Mouse (Mus musculus): Measurements from ENCODE around the gene 1810049J17Rik. TPM values are rescaled to one million over a fixed set of nuclear protein-coding genes. Genes with fewer than 3 reads are reported as not detected.

Gene 1810049J17Rik
- polyA plus RNA-seq, 2 experiments = 3.1 TPM; not detected in 1

- 78% methylated on average over 5 of the region's 5 CpGs for whole genome bisulfite sequencing (ENCODE audit: insufficient replicate concordance)
- Histone ChIP-seq H3K4me2 (ENCODE audit: low read depth) (no peak overlapping the region), H3K27ac (no peak overlapping the region), H3K27me3 (ENCODE audit: control insufficient read depth, insufficient read depth, low read length) (no peaks in the 10 kb centered on the region), H3K36me3 (replicated peaks; ENCODE audit: control insufficient read depth, insufficient read depth, low read depth) (peaks cover 28% of the 10 kb centered on the region), H3K9ac (replicated peaks) (no peak overlapping the region), H3K9me3 (ENCODE audit: control insufficient read depth, low read length) (no peaks in the 10 kb centered on the region), H3K4me1 (replicated peaks; ENCODE audit: control insufficient read depth in 2 of 2, insufficient read depth in 2 of 2, low read length in 1 of 2) (no peaks in the 10 kb centered on the region), H3K4me3 (ENCODE audit: insufficient read depth in 1 of 2, low read depth in 2 of 2, low read length in 2 of 2) (no peak overlapping the region)
- TF ChIP-seq CTCF (IDR thresholded peaks at IDR 0.05; ENCODE audit: low read depth) = no peak
- TF ChIP-seq EP300 (IDR thresholded peaks at IDR 0.05; ENCODE audit: low read depth) = no peak
- DNase-seq (ENCODE audit: low read depth in 3 of 3, low spot score in 3 of 3) = no peak
- no peak for ATAC-seq (ENCODE audit: insufficient read depth)
Measured at GRCm38 (mm10) chr15:12349840-12350239, 28.1 kb upstream of the 1810049J17Rik start.

- Histone ChIP-seq H3K27me3 (ENCODE audit: control insufficient read depth, insufficient read depth, low read length) (no peaks in the 10 kb centered on the region), H3K36me3 (replicated peaks; ENCODE audit: control insufficient read depth, insufficient read depth, low read depth) (peaks cover 23% of the 10 kb centered on the region), H3K4me2 (ENCODE audit: low read depth) (no peak overlapping the region), H3K9ac (replicated peaks) (no peak overlapping the region), H3K4me1 (replicated peaks; ENCODE audit: control insufficient read depth in 2 of 2, insufficient read depth in 2 of 2, low read length in 1 of 2) (no peaks in the 10 kb centered on the region), H3K27ac (no peak overlapping the region), H3K4me3 (ENCODE audit: insufficient read depth in 1 of 2, low read depth in 2 of 2, low read length in 2 of 2) (no peak overlapping the region), H3K9me3 (ENCODE audit: control insufficient read depth, low read length) (no peaks in the 10 kb centered on the region)
- ATAC-seq (ENCODE audit: insufficient read depth) (no peak), DNase-seq (ENCODE audit: low read depth in 3 of 3, low spot score in 3 of 3) (no peak)
- TF ChIP-seq CTCF (IDR thresholded peaks at IDR 0.05; ENCODE audit: low read depth) (no peak), EP300 (IDR thresholded peaks at IDR 0.05; ENCODE audit: low read depth) (no peak)
- WGBS (ENCODE audit: insufficient replicate concordance) = 79% methylated on average over 3 of the region's 3 CpGs
Measured at GRCm38 (mm10) chr15:12348950-12349349, 27.3 kb upstream of the 1810049J17Rik start.

- DNase-seq (ENCODE audit: low read depth in 3 of 3, low spot score in 3 of 3) (no peak), ATAC-seq (ENCODE audit: insufficient read depth) (no peak)
- Histone ChIP-seq H3K4me1 (replicated peaks; ENCODE audit: control insufficient read depth in 2 of 2, insufficient read depth in 2 of 2, low read length in 1 of 2) (peaks cover 3 to 4% of the 10 kb centered on the region in 2 experiments), H3K36me3 (replicated peaks; ENCODE audit: control insufficient read depth, insufficient read depth, low read depth) (peaks cover 22% of the 10 kb centered on the region), H3K4me2 (ENCODE audit: low read depth) (no peak overlapping the region), H3K9me3 (ENCODE audit: control insufficient read depth, low read length) (no peaks in the 10 kb centered on the region), H3K4me3 (ENCODE audit: insufficient read depth in 1 of 2, low read depth in 2 of 2, low read length in 2 of 2) (no peak overlapping the region), H3K27me3 (ENCODE audit: control insufficient read depth, insufficient read depth, low read length) (no peaks in the 10 kb centered on the region), H3K9ac (replicated peaks) (no peak overlapping the region), H3K27ac (no peak overlapping the region)
- WGBS (ENCODE audit: insufficient replicate concordance) = 96% methylated on average over 3 of the region's 3 CpGs
- TF ChIP-seq EP300 (IDR thresholded peaks at IDR 0.05; ENCODE audit: low read depth) (no peak), CTCF (IDR thresholded peaks at IDR 0.05; ENCODE audit: low read depth) (no peak)
Measured at GRCm38 (mm10) chr15:12346916-12347315, 25.2 kb upstream of the 1810049J17Rik start.

GRCm38 (mm10) chr15:12341401-12341758 lies 19.7 kb upstream of the 1810049J17Rik start:
- DNase-seq (ENCODE audit: low read depth in 3 of 3, low spot score in 3 of 3) (no peak), ATAC-seq (ENCODE audit: insufficient read depth) (peak; percentile 68)
- H3K4me2 ChIP-seq (ENCODE audit: low read depth) = peak overlapping the region; percentile 73
- no peaks in the 10 kb centered on the region for H3K27me3 ChIP-seq (ENCODE audit: control insufficient read depth, insufficient read depth, low read length)
- WGBS (ENCODE audit: insufficient replicate concordance) = 18% methylated on average over 4 of the region's 4 CpGs
- peak overlapping the region in 1 of 2 experiments; percentile 34; a peak in 2 of 4 replicates for H3K4me3 ChIP-seq (ENCODE audit: insufficient read depth in 1 of 2, low read depth in 2 of 2, low read length in 2 of 2)
- peaks cover 30 to 49% of the 10 kb centered on the region in 2 experiments for H3K4me1 ChIP-seq (replicated peaks; ENCODE audit: control insufficient read depth in 2 of 2, insufficient read depth in 2 of 2, low read length in 1 of 2)
- H3K36me3 ChIP-seq (replicated peaks; ENCODE audit: control insufficient read depth, insufficient read depth, low read depth) = peaks cover 7% of the 10 kb centered on the region
- no peaks in the 10 kb centered on the region for H3K9me3 ChIP-seq (ENCODE audit: control insufficient read depth, low read length)
- H3K27ac ChIP-seq = peak overlapping the region; percentile 92
- TF ChIP-seq EP300 (IDR thresholded peaks at IDR 0.05; ENCODE audit: low read depth) (no peak), CTCF (IDR thresholded peaks at IDR 0.05; ENCODE audit: low read depth) (no peak; the same call in 1 of the 2 replicates)
- peak overlapping the region; percentile 43 for H3K9ac ChIP-seq (replicated peaks)

GRCm38 (mm10) chr15:12340536-12341400 lies 19.1 kb upstream of the 1810049J17Rik start:
- peak; percentile 74 for ATAC-seq (ENCODE audit: insufficient read depth)
- H3K9ac ChIP-seq (replicated peaks) = peak overlapping the region; percentile 43
- DNase-seq (ENCODE audit: low read depth in 3 of 3, low spot score in 3 of 3) = peak; percentile 37 to 52 (median 50)
- TF ChIP-seq EP300 (IDR thresholded peaks at IDR 0.05; ENCODE audit: low read depth) = peak; percentile 82
- no peak for TF ChIP-seq CTCF (IDR thresholded peaks at IDR 0.05; ENCODE audit: low read depth)
- H3K36me3 ChIP-seq (replicated peaks; ENCODE audit: control insufficient read depth, insufficient read depth, low read depth) = peaks cover 7% of the 10 kb centered on the region
- 20% methylated on average over 5 of the region's 5 CpGs for WGBS (ENCODE audit: insufficient replicate concordance)
- H3K9me3 ChIP-seq (ENCODE audit: control insufficient read depth, low read length) = no peaks in the 10 kb centered on the region
- peak overlapping the region; percentile 92 for H3K27ac ChIP-seq
- H3K4me1 ChIP-seq (replicated peaks; ENCODE audit: control insufficient read depth in 2 of 2, insufficient read depth in 2 of 2, low read length in 1 of 2) = peaks cover 35 to 51% of the 10 kb centered on the region in 2 experiments
- H3K27me3 ChIP-seq (ENCODE audit: control insufficient read depth, insufficient read depth, low read length) = no peaks in the 10 kb centered on the region
- peak overlapping the region; percentile 73 for H3K4me2 ChIP-seq (ENCODE audit: low read depth)
- H3K4me3 ChIP-seq (ENCODE audit: insufficient read depth in 1 of 2, low read depth in 2 of 2, low read length in 2 of 2) = peak overlapping the region in 1 of 2 experiments; percentile 34; a peak in 2 of 4 replicates
